Mouse (Mus musculus) myocyte (in vitro differentiated cells): ENCODE results near the gene Hist1h2ai. TPM values are rescaled to one million over a fixed set of nuclear protein-coding genes. Genes with fewer than 3 reads are reported as not detected.
A peak's percentile ranks its signal among the peaks of the same experiment; 100 is the strongest.
"Not testable (repeated sequence)": the region's sequence is repeated elsewhere in the genome, so short reads cannot be mapped to it uniquely, and the experiment has no call there.

ENCODE experiments used
- H3K27me3 ChIP-seq: one replicate; pipeline ENCODE4 v1.6.1; 2011; ENCODE audit not compliant: control insufficient read depth, insufficient read depth, insufficient read length
- H3K36me3 ChIP-seq: one replicate; pipeline ENCODE4 v1.6.1; 2011; ENCODE audit not compliant: control insufficient read depth, insufficient read depth
- H3K4me2 ChIP-seq: one replicate; pipeline ENCODE4 v1.6.1; 2011; ENCODE audit warnings: low read depth, control low read depth
- H3K4me3 ChIP-seq: one replicate; pipeline ENCODE4 v1.5.1; 2011; ENCODE audit warnings: mild to moderate bottlenecking, control low read depth, moderate library complexity
- H3K79me2 ChIP-seq: one replicate; pipeline ENCODE4 v1.6.1; 2011; ENCODE audit not compliant: control insufficient read depth, insufficient read depth
- H3ac ChIP-seq: one replicate; pipeline ENCODE4 v1.6.1; 2011; ENCODE audit not compliant: control insufficient read depth, insufficient read length
- E2F4 ChIP-seq: IDR thresholded peaks from one replicate; pipeline ENCODE4 v1.6.1; 2011; ENCODE audit warnings: mild to moderate bottlenecking, control low read depth, moderate library complexity; ENCODE audit not compliant: insufficient read depth
- MAX ChIP-seq: IDR thresholded peaks from one replicate; pipeline ENCODE4 v1.6.1; 2011; ENCODE audit warnings: low read depth, mild to moderate bottlenecking, control low read depth
- POLR2A ChIP-seq: IDR thresholded peaks from one replicate; pipeline ENCODE4 v1.6.1; 2011; ENCODE audit warnings: low read depth, mild to moderate bottlenecking, control low read depth, moderate library complexity; ENCODE audit not compliant: insufficient read length
- POLR2AphosphoS2 ChIP-seq: IDR thresholded peaks from one replicate; pipeline ENCODE4 v1.6.1; 2011; ENCODE audit warnings: low read depth, control low read depth; ENCODE audit not compliant: insufficient read length
- polyA plus RNA-seq: library from polyadenylated mRNA; unstranded; fragments of >200 nt; fragmentation: generic; extraction: Trizol; gene quantifications from one replicate; pipeline ENCODE4 v1.2.1, GENCODE M21; 2012; ENCODE audit warnings: missing spikeins

Gene Hist1h2ai
- polyA plus RNA-seq, 1 experiment: 6.4 TPM

DNA sequence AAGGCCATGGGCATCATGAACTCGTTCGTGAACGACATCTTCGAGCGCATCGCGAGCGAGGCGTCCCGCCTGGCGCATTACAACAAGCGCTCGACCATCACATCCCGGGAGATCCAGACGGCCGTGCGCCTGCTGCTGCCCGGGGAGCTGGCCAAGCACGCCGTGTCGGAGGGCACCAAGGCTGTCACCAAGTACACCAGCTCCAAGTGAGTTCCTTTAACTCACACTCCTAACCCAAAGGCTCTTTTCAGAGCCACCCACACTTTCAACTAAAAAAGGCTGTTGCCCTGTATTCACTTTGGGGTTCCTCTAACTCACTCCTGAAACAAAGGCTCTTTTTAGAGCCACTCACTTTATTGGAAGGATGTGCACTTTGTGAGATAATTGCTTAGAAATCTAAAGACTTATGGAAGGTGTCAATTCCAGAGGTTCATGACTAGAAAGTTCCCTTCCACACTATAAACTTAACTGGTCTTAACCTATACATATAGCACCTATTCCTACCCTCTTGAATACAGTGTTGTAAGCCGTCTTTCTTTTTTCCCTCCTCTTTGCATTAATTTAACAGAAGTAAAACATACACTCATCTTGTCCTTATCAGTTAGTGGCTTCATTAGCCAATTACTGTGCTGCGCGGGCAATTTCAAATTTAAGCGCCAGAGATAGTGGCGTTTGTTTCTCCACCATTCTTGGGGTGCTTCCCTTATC is 38.2 kb downstream of the Hist1h2ai start:
- not testable (repeated sequence) for H3K27me3 ChIP-seq, H3K36me3 ChIP-seq, H3K79me2 ChIP-seq, H3ac ChIP-seq
- Histone ChIP-seq H3K4me3 (peak overlapping the region; percentile 24), H3K4me2 (peak overlapping the region; percentile 71)
- TF ChIP-seq POLR2AphosphoS2 (peak; percentile 67), E2F4 (peak; percentile 93)

DNA sequence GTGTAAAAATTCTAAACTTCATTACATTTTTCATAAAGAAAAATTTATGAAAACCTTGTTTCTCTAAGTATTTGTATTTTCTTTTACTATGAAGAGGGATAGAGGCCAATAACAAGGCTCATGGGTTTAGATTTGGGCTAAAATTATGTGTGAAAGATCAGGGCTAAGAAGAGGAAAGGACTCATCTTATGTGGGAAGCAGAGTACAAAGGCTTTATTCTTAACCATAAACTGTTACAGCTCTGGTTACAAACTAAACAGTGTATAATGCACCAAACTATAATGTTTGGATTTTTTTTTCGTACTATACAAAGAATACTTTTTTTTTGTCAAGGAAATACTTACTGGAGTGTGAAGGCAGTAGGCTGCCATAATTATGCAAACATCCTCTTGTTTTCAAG is 39.5 kb downstream of the Hist1h2ai start:
- TF ChIP-seq POLR2A (no peak), MAX (no peak)
- Histone ChIP-seq H3K79me2 (no peaks in the 10 kb centered on the region), H3K36me3 (no peaks in the 10 kb centered on the region), H3ac (no peak overlapping the region), H3K4me3 (peak overlapping the region; percentile 24), H3K4me2 (peak overlapping the region; percentile 71), H3K27me3 (no peaks in the 10 kb centered on the region)

Other genes with a start within 250 kb of the Hist1h2ai start
- gene Nkapl, start 247.9 kb upstream of the Hist1h2ai start, polyA plus RNA-seq: 0.05 TPM
- gene Zkscan4, start 237.5 kb upstream of the Hist1h2ai start, polyA plus RNA-seq: not detected
- not detected for gene Gm10065, start 237.0 kb upstream of the Hist1h2ai start, polyA plus RNA-seq
- gene AK157302, start 221.2 kb upstream of the Hist1h2ai start, polyA plus RNA-seq: 0.71 TPM
- 29.0 TPM for gene Gm11273, start 215.0 kb upstream of the Hist1h2ai start, polyA plus RNA-seq
- gene Zkscan8, start 185.3 kb upstream of the Hist1h2ai start, polyA plus RNA-seq: 1.9 TPM
- 0.02 TPM for gene Olfr1366, start 173.6 kb upstream of the Hist1h2ai start, polyA plus RNA-seq
- not detected for gene Olfr1535, start 156.5 kb upstream of the Hist1h2ai start, polyA plus RNA-seq
- gene Olfr1364, start 134.7 kb upstream of the Hist1h2ai start, polyA plus RNA-seq: not detected
- gene Olfr1362, start 102.4 kb upstream of the Hist1h2ai start, polyA plus RNA-seq: not detected
- gene Olfr11, start 73.9 kb upstream of the Hist1h2ai start, polyA plus RNA-seq: not detected
- not detected for gene Olfr1361, start 53.0 kb upstream of the Hist1h2ai start, polyA plus RNA-seq
- gene Olfr1360, start 39.0 kb upstream of the Hist1h2ai start, polyA plus RNA-seq: not detected
- not detected for gene Olfr1359, start 18.3 kb upstream of the Hist1h2ai start, polyA plus RNA-seq
- gene Hist1h2bl, start 279 bp upstream of the Hist1h2ai start, polyA plus RNA-seq: 2.7 TPM
- gene Hist1h3h, start 1.2 kb downstream of the Hist1h2ai start, polyA plus RNA-seq: 9.0 TPM
- 1.3 TPM for gene Hist1h2bm, start 5.6 kb downstream of the Hist1h2ai start, polyA plus RNA-seq
- gene Hist1h4j, start 18.6 kb downstream of the Hist1h2ai start, polyA plus RNA-seq: 1.3 TPM
- gene Hist1h4k, start 34.1 kb downstream of the Hist1h2ai start, polyA plus RNA-seq: 6.3 TPM
- gene Hist1h2ak, start 37.4 kb downstream of the Hist1h2ai start, polyA plus RNA-seq: 2.3 TPM
- gene Hist1h2bn, start 37.7 kb downstream of the Hist1h2ai start, polyA plus RNA-seq: 1.8 TPM
- 1.7 TPM for gene Hist1h1b, start 64.2 kb downstream of the Hist1h2ai start, polyA plus RNA-seq
- gene Hist1h3i, start 66.9 kb downstream of the Hist1h2ai start, polyA plus RNA-seq: 10.6 TPM
- gene Hist1h2an, start 70.8 kb downstream of the Hist1h2ai start, polyA plus RNA-seq: 6.8 TPM
- gene Hist1h2bp, start 71.0 kb downstream of the Hist1h2ai start, polyA plus RNA-seq: 0.89 TPM
- gene Hist1h2bq, start 93.8 kb downstream of the Hist1h2ai start, polyA plus RNA-seq: 72.0 TPM
- not detected for gene Hist1h2ao, start 94.0 kb downstream of the Hist1h2ai start, polyA plus RNA-seq
- not detected for gene Hist1h4m, start 95.3 kb downstream of the Hist1h2ai start, polyA plus RNA-seq
- gene Hist1h4n, start 115.8 kb downstream of the Hist1h2ai start, polyA plus RNA-seq: 19.7 TPM
- gene Hist1h2ap, start 117.1 kb downstream of the Hist1h2ai start, polyA plus RNA-seq: 730 TPM
- 71.7 TPM for gene Hist1h2br, start 117.3 kb downstream of the Hist1h2ai start, polyA plus RNA-seq
- 0.89 TPM for gene Zfp184, start 228.7 kb downstream of the Hist1h2ai start, polyA plus RNA-seq